Mouse (Mus musculus) liver, adult 2 months (tissue): ENCODE measurements around the gene Hikeshi. TPM values are rescaled to one million over a fixed set of nuclear protein-coding genes. Genes with fewer than 3 reads are reported as not detected.

ENCODE experiments used
- DNase-seq: peaks from one replicate; pipeline ENCODE4 v3.0.0-alpha.2; 2011; ENCODE audit warnings: low read depth, low spot score; ENCODE audit errors: extremely low read depth
- H3K27ac ChIP-seq: fragments of 200-500 bp; replicated peaks from 2 replicates; pipeline ENCODE4 v1.5.1; 2012; ENCODE audit warnings: low read depth, mild to moderate bottlenecking, control low read depth, inconsistent platforms, low read length; ENCODE audit not compliant: insufficient read depth
- H3K27me3 ChIP-seq: fragments of 200-500 bp; 2 replicates; pipeline ENCODE4 v1.6.1; 2012; ENCODE audit warnings: mild to moderate bottlenecking, moderate library complexity, low read length, inconsistent platforms; ENCODE audit not compliant: control insufficient read depth, insufficient read depth
- H3K36me3 ChIP-seq: fragments of 200-500 bp; 2 replicates; pipeline ENCODE4 v1.6.1; 2012; ENCODE audit warnings: low read length, inconsistent platforms; ENCODE audit not compliant: control insufficient read depth, insufficient read depth
- H3K4me1 ChIP-seq: fragments of 200-500 bp; 2 replicates; pipeline ENCODE4 v1.6.1; 2011; ENCODE audit warnings: low read length; ENCODE audit not compliant: control insufficient read depth, insufficient read depth
- H3K4me3 ChIP-seq: fragments of 200-500 bp; 2 replicates; pipeline ENCODE4 v1.5.1; 2011; ENCODE audit warnings: low read depth, mild to moderate bottlenecking, control low read depth, low read length, moderate library complexity; ENCODE audit not compliant: insufficient read depth
- H3K79me2 ChIP-seq: fragments of 200-500 bp; 2 replicates; pipeline ENCODE4 v1.6.1; 2012; ENCODE audit warnings: inconsistent platforms, mild to moderate bottlenecking, low read length, moderate library complexity; ENCODE audit not compliant: control insufficient read depth, insufficient read depth
- H3K9ac ChIP-seq: fragments of 200-500 bp; 2 replicates; pipeline ENCODE4 v1.6.1; 2012; ENCODE audit warnings: low read depth, mild to moderate bottlenecking, control low read depth, inconsistent platforms, low read length
- CTCF ChIP-seq: fragments of 200-500 bp; IDR thresholded peaks from 2 replicates; pipeline ENCODE4 v1.5.1; 2011; ENCODE audit warnings: low read depth, low read length, control low read depth
- POLR2A ChIP-seq: fragments of 200-500 bp; IDR thresholded peaks from 2 replicates; pipeline ENCODE4 v1.6.1; 2011; ENCODE audit warnings: low read length, control low read depth; ENCODE audit not compliant: insufficient read depth; ENCODE audit errors: extremely low read depth
- WGBS: fragments of 180-500 bp; shearing (Covaris S2); methylation state at CpG from one replicate; pipeline ENCODE4 v1.1.7; 2018; 5-methylcytosine and 5-hydroxymethylcytosine counted together
- polyA plus RNA-seq: library from polyadenylated mRNA; depleted of rRNA; stranded (reverse); fragments of >200 nt; gene quantifications from 2 replicates; pipeline ENCODE4 v1.2.3, GENCODE M21; 2012
- total RNA-seq: library from RNA; depleted of rRNA; stranded (reverse); fragments of >200 nt; gene quantifications from 2 replicates; pipeline ENCODE4 v1.2.3, GENCODE M21; 2014

Gene Hikeshi
- total and polyA plus RNA-seq, 2 experiments = 44.1 to 53.6 TPM

DNA sequence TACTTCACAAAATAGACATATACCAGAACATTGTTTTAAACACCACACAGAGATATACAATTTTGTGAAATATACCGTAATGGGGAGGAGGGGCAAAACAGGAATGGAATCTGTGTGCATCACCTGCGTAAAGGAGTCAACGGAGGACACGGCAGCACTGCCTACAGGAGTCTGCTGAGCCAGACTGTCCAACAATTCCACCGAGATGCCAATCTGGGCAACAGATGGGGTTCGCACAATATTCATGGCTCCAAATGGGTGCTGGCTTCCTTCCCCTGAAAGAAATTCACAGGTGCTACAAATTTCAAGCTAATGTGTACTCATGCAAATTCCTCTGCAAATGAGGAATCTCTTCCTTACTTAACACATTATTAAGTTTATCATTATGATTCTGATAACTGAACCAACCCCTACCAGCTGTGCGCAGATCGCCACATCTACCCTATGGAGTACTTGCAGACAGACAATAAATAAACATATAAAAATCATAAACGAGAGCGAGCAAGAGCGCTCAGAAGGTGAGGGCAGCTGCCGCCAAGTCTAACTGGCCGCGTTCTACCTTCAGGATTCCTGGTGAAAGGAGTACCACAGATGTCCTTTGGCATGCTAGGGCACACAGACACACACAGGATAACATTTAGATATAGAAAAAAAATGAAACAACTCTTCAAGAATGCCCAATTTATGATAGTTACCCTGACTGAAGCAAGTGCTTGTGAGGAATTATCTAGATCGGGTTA is 17.4 kb downstream of the Hikeshi start:
- no peak for TF ChIP-seq CTCF
- TF ChIP-seq POLR2A = no peak
- DNase-seq = no peak
- no peaks in the 10 kb centered on the region for H3K4me1 ChIP-seq
- H3K36me3 ChIP-seq = peaks cover 15% of the 10 kb centered on the region
- no peaks in the 10 kb centered on the region for H3K79me2 ChIP-seq
- H3K27me3 ChIP-seq = no peaks in the 10 kb centered on the region
- H3K4me3 ChIP-seq = no peak overlapping the region
- H3K27ac ChIP-seq = no peak overlapping the region
- no peak overlapping the region for H3K9ac ChIP-seq
- 97% methylated on average over 15 of the region's 15 CpGs for WGBS

DNA sequence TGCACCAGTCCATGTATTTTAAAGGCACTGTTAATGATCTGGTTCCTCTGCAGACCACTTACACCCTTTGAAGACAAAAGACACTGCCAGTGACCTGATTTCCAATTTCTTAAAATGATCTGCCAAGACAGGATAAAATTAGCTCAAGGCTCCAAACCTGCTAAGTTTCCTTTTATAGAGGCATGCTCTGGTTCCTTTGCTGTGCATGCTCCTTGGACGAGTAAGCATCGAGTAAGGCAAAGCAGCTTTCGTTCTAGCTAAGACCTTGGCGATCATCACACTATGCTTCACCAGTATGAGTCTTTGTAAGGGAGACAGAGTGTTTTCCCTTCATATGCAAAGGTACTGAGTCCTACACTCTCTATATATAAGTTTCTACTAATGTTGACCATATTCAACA is 23.2 kb downstream of the Hikeshi start:
- no peaks in the 10 kb centered on the region for H3K4me1 ChIP-seq
- peaks cover 16% of the 10 kb centered on the region for H3K36me3 ChIP-seq
- no peaks in the 10 kb centered on the region for H3K79me2 ChIP-seq
- no peak overlapping the region for H3K9ac ChIP-seq
- WGBS = 97% methylated on average over 4 of the region's 4 CpGs
- no peak overlapping the region for H3K4me3 ChIP-seq
- H3K27me3 ChIP-seq = no peaks in the 10 kb centered on the region
- TF ChIP-seq CTCF = no peak
- no peak for TF ChIP-seq POLR2A
- no peak for DNase-seq
- no peak overlapping the region for H3K27ac ChIP-seq

DNA sequence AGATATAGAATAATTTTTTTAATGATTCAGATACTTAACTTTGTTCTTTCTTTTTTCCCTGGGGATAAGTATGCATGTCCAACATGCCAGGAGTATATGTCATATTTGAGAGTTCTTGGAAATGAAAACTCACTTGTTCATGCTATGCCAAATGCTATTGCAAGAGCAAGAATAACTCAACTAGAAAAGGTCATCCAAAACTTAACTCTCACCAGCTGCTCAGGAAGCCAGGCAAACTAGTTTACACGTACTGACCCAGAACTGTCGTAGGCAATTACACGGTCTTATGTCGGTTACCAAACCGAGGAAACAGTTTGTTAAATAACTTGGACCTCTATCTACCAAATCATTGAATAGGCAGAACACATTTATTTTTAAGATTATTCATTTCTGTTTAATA is 24.3 kb downstream of the Hikeshi start:
- no peaks in the 10 kb centered on the region for H3K4me1 ChIP-seq
- TF ChIP-seq CTCF = no peak
- no peak for TF ChIP-seq POLR2A
- peaks cover 16% of the 10 kb centered on the region for H3K36me3 ChIP-seq
- 96% methylated on average over 5 of the region's 5 CpGs for WGBS
- DNase-seq = no peak
- no peak overlapping the region for H3K9ac ChIP-seq
- no peaks in the 10 kb centered on the region for H3K79me2 ChIP-seq
- H3K4me3 ChIP-seq = no peak overlapping the region
- no peaks in the 10 kb centered on the region for H3K27me3 ChIP-seq
- no peak overlapping the region for H3K27ac ChIP-seq

DNA sequence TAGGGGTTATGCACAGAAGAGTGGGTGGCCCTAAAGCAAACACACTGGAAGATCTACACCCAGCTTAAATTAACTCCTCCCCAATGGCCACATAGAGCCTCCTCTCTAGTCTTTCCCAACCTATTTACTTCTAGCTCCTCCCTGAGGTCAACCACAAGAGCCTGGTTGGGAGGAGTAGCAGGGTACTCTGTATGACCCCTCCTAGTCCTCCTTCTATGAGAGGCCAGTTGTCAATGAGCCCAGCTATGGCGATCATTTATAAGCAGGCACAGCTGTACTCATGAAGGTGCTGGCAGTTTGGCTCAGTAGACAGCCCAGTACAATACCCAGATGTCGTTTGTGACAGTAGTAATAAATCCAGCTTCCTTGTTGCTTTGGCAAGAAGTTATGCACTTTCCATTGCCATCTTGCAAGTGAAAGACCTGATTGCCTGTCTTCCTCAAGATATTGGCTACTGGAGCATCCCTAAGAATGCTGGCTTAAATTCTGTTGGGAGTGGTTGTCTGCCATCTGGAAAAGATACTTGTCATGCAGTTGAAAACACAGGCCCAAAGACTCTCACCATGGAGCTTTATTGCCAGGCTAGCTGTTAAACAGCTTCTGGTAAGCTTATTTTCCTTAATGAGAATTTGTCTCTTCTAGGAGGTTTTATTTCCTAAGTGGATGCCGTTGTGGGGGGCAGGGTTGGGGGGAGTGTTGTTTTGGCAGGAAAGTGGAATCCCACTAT is 27.4 kb downstream of the Hikeshi start:
- 87% methylated on average over 3 of the region's 3 CpGs for WGBS
- no peak overlapping the region for H3K4me3 ChIP-seq
- no peak for DNase-seq
- peaks cover 7% of the 10 kb centered on the region; the same call in 1 of the 2 replicates for H3K36me3 ChIP-seq
- no peaks in the 10 kb centered on the region for H3K79me2 ChIP-seq
- H3K9ac ChIP-seq = no peak overlapping the region
- H3K27me3 ChIP-seq = no peaks in the 10 kb centered on the region
- no peaks in the 10 kb centered on the region for H3K4me1 ChIP-seq
- H3K27ac ChIP-seq = no peak overlapping the region
- no peak for TF ChIP-seq POLR2A
- TF ChIP-seq CTCF = no peak

DNA sequence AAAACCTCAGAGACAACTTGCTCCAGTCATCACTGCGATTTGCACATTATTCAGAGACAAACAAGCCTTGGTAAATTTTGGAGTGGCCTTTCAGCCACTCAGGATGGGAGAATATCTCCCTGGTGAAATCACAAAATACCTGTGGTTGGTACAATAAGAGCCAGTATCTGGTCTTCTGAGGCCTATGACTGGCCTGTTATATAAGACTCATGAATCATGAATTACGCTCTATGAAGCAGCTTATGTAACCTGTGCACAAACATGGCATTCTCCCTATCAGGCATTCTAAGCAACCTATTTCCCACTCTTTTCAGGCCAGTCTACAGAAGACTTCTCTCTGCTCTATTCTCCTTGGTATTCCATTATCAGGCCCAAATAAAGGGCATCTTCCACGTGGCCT is 28.6 kb downstream of the Hikeshi start:
- no peak overlapping the region for H3K9ac ChIP-seq
- 93% methylated on average over 3 of the region's 3 CpGs for WGBS
- no peak overlapping the region for H3K4me3 ChIP-seq
- H3K27me3 ChIP-seq = no peaks in the 10 kb centered on the region
- no peaks in the 10 kb centered on the region for H3K4me1 ChIP-seq
- H3K36me3 ChIP-seq = peaks cover 2% of the 10 kb centered on the region; the same call in 1 of the 2 replicates
- no peak overlapping the region for H3K27ac ChIP-seq
- TF ChIP-seq CTCF (no peak), POLR2A (no peak)
- DNase-seq = no peak
- H3K79me2 ChIP-seq = no peaks in the 10 kb centered on the region

DNA sequence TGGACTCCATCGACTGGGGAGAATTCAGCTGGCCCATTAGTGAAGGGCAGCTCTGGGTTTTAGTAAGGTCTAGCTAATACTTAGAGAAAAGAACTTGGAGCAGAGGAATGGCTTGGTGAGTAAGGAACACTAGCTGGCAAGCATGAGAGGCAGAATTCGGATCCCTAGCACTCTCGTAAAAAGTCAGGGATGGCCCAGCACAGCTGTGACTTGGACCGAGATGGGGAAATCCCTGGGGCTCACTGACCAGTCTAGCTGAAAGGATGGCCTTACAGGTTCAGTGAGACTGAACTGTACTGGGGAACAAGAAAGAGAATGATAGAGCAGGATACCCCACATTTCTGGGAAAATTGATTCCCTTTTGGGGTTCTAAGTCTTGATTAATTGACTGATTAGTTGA is 31.3 kb downstream of the Hikeshi start:
- peak; percentile 40 for DNase-seq
- no peaks in the 10 kb centered on the region for H3K79me2 ChIP-seq
- H3K9ac ChIP-seq = no peak overlapping the region
- H3K4me3 ChIP-seq = no peak overlapping the region
- H3K4me1 ChIP-seq = no peaks in the 10 kb centered on the region
- H3K27me3 ChIP-seq = no peaks in the 10 kb centered on the region
- no peaks in the 10 kb centered on the region; the same call in 1 of the 2 replicates for H3K36me3 ChIP-seq
- 77% methylated on average over 4 of the region's 4 CpGs for WGBS
- H3K27ac ChIP-seq = no peak overlapping the region
- TF ChIP-seq POLR2A (no peak), CTCF (no peak)
